Mouse (Mus musculus) urinary bladder, postnatal 4 days (tissue): ENCODE results near the gene D5Ertd579e.
"Not testable (repeated sequence)": the region's sequence is repeated elsewhere in the genome, so short reads cannot be mapped to it uniquely, and the experiment has no call there.

Experiments used
- DNase-seq, 2 experiments: peaks; one replicate each; pipeline ENCODE4 v3.0.0; 2021 to 2022; ENCODE audit warnings: low spot score in 2 of 2

D5Ertd579e gene

DNA sequence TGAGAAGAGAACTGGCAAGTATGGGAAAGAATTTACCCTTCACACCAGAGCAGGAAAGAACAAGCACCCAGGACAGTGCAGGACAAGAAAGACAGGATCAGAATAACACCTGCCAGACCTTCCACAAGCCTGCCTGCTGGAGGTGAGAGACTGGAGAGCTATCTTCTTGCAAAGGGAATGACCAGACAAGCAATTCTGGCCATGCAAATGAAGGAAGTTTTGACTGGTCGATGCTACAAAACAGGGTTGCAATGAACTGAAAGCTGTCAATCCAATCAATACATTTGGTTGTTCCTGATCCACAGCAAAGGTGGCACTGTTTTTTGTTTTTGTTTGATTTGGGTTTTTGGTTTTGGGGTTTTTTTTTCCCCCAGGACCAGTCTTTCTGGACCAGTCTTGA, 12.2 kb downstream of the D5Ertd579e start:
- DNase-seq, result no peak

DNA sequence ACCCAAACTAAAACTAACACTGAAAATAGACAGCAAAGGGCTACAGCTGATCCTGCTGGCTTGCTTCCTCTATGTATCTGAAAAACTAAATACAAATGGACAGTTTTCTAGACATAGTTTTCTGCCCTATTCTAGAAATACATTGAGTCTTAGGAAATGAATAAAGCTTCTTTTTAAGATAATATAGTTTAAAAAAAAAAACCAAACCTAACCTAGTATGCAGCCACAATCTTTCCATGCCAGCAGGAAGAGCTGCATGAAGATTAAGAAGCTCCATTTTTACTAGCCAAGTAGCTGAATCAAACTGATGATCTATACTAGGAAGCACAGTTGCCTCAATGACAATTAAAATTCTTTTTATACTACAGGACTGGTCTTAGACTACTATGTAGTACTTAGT, 14.6 kb downstream of the D5Ertd579e start:
- DNase-seq, result no peak

DNA sequence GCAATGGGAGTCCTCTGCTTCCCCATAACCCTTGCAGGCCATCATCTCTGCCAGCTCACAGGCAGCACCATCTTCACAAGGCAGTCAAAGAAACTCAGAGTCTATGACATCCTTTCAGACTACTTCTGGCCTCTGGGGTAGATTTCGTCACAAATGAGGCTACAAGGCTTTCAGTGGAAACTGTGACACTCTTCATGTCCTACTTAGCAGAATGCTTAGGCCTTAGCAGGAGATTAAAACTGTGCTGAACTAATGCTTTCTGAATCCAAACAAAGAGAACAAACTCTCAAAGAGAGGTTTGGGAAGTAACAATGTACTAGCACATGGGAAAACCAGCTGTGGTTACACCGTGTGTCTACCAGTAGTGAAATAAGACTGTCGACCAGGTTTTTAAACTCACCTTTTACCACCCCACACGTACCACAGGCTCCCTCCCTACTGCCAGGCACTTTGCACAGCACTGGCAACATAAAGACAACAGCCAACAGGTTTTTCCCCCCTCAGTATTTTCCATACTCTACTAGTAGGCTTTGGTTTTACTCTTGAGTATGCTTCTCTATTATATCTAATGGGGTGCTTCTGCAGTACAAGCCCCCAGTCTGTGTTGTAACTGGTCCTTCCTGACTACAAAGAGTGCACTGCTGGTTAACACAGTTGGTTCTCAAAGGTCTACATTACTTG, 15.8 kb downstream of the D5Ertd579e start:
- no peak for DNase-seq

DNA sequence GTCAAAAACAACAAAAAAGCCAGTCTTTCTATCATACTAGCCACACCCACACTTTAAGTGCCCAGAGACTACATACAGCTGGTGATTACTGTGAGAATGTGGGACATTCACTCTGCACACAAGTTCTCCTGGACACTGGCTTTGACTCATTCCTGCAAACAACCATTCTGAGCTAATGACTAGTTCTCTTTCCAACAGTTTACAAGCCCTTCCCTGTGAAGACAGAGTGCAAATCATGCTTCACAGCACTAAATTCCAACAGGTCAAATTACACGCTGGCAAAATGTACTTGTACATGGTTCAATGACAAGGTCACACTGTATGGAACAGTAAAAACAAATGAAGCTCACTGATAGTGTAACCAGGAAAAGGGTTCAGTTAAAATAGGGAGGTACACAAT, 17.0 kb downstream of the D5Ertd579e start:
- DNase-seq, result no peak

DNA sequence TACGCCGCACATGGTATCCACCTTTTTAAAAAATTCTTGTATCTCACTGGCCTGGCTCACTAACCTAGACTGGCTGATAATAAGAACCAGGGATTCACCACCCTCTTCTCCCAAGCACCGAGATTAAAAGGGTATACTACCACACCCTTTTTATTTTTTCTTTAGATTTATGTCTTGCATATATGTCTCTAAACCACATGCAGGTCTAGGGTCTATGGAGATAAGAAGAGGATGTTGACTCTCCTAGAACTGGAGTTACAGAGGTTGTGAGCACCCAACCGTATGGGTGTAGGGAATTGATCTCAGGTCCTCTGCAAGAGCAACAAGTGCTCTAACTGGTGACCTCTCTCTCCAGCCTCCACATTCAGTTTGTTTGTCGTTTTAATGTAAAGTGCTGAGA, 17.9 kb downstream of the D5Ertd579e start:
- no peak for DNase-seq

DNA sequence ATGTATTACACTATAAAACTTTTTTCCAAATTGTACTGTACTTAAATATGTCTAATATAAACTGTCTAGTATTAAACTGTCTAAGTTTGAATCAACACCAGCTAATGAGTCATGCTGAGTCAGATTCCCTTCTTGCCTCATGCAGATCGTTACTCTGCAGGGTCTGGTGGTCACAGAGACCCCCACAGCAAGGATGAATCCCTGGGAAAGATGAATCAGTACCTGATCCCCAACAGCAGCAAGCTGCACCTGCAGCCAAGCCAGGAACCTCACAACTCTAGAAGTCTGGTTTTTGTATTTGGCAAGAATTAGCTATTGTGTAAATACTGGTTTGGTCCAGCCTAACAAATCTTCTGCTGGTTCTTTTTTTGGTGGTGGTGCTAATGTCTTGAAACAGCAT, 20.4 kb downstream of the D5Ertd579e start:
- no peak for DNase-seq

DNA sequence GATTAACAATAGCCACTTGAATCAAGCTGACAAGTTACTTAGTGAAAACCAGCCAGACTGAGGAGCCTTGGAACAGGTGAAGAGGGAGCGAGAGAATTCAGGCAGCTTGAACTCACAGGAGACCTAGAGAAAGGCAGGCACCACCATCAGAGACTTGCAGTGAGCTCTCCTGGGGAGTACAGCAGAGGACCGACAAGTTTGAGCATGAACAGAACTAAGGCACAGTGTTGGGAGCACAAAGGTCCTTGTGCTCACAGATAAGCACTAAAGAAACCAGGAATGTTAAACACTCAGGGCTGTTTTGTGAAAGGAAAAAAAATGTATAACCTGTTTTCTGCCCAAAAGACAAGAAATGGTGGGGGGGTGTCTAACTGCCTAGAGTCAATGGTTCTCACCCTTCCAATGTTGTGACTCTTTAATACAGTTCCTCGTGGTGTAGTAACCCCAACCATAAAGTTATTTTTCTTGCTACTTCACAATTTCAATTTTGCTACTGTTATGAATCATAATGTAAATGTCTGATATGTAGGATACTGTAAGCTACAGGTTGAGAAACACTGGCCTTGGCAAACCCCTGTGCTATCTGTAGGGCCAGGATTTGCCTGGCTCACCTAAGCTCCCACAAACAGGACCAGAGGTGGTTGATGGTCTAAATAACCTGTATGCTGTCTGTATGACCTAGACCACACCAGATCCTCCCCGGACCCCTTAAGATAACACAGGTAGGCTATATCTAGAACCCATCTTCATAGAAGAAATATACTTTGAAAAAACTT, 21.0 kb downstream of the D5Ertd579e start:
- no peak for DNase-seq

DNA sequence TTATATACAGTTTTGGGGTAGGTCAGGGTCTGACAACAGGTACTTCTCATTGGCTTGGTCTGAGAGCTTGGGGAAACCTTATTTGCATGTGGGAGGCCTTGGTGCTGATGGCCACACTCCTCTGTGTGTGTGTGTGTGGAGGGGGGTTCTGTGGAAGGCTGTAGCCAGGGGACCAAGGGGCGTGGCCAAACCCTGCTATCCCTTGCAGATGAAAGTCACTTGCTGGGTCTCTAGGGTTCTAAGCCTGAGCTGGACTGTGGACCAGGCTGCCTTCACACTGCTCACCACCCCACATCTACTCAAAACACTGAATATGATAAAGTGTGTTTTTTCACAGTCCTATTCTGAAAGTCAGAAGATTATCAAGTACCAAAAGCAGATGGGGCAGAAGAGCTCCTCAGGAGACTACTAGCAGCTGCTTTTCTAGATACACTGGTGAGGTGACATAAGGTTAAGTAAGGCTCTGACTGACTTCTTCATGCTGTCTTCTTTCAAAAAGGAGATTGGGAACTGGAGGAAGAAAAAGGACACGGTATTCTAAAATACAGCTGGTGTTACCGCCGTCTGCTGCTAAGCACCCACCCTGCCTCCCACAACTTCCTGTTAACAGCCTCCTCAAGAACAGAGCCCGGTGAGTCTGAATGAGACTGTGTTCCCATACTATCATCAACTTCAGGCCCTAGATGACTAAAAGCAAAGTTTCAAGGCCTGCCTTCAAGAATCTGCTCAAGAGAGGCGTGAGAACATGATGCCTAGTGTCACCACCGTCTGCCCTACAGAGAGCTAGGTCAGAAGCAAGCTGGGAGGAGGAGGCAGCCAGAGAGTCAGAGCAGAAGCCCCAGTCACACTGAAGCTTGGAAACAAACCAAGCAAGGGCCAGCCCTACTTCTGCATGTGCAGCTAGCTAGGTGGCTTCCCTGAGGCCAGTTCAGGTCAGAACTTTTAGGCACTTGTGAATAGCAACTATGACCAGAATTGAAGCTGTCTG, 26.5 kb downstream of the D5Ertd579e start:
- DNase-seq, result no peak

DNA sequence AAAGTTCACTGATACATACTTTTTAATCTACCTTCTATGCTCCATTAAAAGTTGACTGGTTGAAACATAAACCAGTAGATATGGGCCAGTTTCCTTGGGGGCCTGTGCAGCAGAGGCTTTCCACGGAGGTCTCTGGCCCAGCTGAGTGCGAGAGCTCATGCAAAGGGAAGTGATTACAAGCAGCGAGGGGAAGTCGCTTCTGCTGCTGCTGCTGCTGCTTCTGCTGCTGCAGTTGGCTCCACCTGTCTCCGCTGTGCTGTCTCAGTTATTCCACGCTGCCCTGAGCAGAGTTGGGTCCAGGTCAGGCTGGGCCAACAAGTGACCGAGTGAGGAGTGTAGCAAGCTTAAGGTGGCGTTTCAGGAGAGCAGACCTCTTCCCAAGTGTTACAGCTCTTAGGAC, 27.3 kb downstream of the D5Ertd579e start:
- DNase-seq, result no peak

DNA sequence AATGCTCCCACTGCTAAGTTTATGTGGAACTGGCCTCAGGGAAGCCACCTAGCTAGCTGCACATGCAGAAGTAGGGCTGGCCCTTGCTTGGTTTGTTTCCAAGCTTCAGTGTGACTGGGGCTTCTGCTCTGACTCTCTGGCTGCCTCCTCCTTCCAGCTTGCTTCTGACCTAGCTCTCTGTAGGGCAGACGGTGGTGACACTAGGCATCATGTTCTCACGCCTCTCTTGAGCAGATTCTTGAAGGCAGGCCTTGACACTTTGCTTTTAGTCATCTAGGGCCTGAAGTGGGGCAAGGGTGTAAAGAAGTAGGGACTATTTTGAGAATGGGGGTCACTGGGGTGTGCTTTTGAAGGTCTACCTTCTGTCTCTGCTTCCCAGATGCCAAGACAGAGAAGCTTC, 27.8 kb downstream of the D5Ertd579e start:
- DNase-seq, result not testable (repeated sequence)

DNA sequence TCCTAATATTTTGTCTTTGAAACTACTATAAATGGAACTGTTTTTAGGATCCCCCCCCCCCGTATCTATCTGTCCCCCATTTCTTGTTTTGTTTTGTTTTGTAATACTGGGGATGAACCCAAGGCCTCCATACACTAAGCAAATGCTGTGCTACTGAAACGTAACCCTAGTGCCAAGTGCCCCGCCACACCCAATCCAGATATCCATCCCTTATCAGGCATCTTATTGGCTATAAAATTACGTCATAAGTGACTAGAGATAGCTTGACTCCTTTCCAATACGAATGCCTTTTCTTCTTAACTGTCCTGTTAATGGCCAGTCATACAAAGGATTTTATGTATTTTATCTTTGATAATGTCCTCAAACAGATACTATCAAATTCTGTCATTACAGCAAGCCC, 28.7 kb downstream of the D5Ertd579e start:
- DNase-seq, result no peak

DNA sequence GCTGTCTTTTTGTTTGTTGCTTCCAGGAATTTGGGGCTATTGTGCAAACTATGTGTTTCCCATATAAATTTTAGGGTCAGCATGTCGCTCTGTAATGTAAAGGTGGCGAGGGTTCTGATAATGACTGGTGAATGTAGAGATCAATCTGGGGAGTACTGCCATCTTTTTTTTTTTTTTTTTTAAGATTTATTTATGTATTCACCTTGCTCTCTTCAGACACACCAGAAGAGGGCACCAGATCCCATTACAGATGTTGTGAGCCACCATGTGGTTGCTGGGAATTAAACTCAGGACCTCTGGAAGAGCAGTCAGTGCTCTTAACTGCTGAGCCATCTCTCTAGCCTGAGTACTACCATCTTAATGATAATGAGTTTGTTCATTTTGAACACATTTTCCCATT, 29.1 kb downstream of the D5Ertd579e start:
- not testable (repeated sequence) for DNase-seq

DNA sequence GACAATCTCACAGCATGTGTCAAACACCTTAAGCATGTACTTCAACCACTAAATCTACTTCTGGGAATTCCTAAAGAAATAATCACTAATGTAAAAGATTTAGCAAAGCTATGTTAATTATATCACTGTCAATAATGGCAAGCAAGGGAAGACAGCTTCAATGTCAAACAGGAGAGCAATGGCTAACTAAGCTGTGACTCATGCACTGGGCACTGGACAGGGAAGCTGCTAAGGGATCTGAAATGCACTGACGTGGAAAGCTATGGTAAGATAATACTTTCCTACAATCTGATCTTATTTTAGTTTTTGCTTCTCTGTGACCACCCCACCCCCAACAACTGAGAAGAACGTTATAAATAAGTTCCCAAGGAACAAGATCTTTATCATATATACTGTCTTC, 32.5 kb downstream of the D5Ertd579e start:
- no peak for DNase-seq

DNA sequence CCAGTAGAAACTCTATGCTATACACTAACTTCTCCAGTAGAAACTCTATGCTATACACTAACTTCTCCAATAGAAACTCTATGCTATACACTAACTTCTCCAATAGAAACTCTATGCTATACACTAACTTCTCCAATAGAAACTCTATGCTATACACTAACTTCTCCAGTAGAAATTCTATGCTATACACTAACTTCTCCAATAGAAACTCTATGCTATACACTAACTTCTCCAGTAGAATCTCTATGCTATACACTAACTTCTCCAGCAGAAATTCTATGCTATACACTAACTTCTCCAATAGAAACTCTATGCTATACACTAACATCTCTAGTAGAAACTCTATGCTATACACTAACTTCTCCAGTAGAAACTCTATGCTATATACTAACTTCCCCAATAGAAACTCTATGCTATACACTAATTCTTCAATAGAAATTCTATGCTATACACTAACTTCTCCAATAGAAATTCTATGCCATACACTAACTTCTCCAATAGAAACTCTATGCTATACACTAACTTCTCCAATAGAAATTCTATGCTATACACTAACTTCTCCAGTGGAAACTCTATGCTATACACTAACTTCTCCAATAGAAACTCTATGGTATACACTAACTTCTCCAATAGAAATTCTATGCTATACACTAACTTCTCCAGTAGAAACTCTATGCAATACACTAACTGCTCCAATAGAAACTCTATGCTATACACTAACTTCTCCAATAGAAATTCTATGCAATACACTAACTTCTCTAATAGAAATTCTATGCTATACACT, 34.7 kb downstream of the D5Ertd579e start:
- not testable (repeated sequence) for DNase-seq

DNA sequence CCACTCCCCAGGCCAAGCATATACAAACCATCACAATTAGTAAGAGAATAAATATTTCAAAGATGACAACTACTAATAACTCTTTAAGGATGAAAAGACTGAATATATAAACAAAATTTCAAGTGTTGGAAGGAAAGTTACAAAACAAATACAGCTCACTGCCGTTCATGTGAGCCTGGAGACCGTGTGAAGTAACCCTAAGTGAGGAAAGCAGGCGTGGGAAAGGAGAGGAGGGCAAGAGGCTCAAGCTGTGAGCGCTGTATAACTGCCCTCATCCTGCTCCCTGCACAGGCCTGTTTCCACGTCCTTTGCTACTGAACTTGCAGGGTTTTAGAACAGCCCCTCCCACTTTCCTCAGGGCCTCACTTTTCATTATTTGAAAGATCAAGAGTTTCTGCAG, 70.2 kb downstream of the D5Ertd579e start:
- DNase-seq, result no peak

DNA sequence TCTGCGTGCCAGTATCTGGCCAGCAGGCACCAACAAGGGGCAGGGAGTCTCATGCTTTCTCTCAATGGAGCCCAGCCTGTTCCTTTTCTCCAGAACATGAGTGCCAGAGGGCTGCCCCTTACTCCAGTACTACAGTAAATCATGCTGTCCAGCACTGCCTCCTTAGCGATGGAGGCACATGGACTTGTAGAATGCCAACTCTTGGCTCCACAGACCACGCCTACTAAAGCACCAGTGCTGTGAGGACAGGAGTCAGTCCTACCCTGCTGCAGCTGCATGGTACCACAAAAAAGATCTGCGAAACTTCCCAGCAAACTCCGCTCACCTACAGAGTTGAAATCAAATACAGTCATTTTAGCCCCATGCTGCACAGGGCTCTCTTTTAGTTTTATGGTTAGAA, 72.2 kb downstream of the D5Ertd579e start:
- DNase-seq, result no peak

DNA sequence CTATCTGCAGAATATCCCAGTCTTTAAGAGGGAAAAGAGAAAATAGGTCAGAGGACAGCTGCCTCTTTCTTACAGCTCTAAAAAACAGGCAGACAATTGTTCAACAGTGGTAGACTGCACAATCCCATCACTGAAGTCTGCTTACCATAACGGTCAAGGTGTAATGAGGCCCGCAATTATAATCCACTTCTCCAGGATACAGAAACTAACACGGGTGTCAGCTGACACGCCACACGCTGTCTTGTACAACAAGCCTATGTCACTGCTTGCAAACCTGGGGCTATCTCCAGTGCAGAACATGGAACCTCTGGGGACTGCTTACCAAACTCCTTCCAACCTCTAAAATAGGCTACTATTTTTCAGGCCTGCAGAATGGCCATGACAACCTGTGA, 74.8 kb downstream of the D5Ertd579e start:
- DNase-seq, result no peak

DNA sequence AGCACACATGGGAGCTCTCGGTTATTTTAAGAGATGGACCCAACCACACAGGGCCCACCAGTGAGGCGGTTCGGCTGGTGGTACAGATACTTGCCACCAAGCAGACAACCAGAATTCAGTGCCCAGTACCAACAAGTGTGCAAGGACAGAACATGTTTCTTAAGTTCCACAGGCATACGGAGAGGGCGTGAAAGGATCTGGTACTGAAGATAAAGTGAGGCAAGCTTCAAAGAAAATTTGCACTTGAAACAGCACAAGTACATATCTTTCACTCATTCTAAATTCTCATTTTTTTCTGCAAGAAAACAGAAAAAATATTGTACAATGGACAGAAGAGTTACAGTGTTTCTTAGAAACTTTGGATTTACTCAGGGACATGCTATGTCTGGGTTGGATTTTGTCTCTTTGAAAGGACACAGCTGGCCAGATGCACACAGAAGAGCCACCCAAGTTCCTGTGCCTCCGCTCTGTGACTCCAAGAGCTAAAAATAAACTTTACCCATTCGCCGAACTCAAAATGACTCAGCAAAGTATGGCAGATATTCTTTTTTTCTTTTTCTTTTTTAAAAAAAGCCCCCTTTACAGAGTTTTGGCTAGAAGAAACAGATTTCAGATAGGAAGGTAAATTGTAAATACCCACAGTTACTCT, 75.3 kb downstream of the D5Ertd579e start:
- no peak for DNase-seq

DNA sequence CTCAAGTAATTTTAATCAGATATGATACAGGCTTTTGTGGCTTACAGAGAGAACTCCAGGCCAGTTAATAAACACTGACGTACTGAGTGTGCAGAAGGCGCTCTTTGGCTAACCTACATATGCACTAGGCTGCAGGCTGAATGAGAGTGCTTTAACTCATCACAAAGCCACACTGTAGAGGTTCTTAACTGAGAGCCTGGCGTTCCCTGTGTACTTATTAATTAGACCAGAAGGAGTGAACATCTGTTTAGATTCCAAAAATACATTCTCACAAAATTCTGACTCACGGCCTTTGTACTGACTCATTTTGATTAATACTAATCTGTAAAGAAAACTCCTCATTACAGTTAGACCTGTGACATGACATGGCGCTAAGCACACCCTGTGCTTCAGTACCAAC, 76.9 kb downstream of the D5Ertd579e start:
- DNase-seq, result no peak

DNA sequence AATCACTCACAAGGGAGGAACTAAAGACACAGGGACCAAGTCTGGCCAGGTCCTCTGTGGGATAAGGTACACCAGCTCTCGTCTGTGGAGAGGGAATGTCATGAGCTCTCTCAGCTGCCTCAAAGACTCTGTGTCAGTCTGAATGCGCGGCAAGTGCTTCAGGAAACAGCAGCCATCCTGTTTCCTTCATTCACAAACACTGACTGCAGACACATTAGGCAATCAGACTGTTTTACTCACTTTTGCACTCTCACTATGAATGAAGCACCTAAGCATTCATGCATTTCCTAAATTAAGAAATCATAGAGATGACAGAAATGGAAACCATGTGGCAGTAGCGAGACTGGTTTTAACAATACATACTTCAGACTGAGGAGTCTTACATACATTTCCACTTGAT, 77.5 kb downstream of the D5Ertd579e start:
- DNase-seq, result no peak

DNA sequence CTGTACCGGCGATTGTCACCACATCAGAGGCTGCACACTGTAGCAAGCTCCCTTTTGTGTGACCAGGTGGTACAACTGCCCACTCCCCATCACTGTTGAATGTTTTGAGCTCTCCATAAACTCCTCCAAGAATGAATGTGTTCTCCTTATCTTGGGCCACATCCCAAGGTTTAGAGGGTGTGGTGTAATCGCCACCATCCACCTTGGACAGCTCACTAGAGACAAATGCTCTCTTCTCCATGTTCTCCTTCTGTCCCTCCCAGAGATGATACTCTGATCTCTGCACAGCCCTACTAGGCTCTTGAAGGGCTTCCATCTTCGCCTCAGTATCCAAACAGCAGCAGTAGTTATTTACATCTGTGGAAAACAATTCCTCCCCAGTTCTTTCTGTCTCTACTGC, 81.7 kb downstream of the D5Ertd579e start:
- no peak for DNase-seq
